Mouse (Mus musculus): ENCODE data around the gene Abcf1.
A peak's percentile ranks its signal among the peaks of the same experiment; 100 is the strongest.

The Abcf1 gene

DNA sequence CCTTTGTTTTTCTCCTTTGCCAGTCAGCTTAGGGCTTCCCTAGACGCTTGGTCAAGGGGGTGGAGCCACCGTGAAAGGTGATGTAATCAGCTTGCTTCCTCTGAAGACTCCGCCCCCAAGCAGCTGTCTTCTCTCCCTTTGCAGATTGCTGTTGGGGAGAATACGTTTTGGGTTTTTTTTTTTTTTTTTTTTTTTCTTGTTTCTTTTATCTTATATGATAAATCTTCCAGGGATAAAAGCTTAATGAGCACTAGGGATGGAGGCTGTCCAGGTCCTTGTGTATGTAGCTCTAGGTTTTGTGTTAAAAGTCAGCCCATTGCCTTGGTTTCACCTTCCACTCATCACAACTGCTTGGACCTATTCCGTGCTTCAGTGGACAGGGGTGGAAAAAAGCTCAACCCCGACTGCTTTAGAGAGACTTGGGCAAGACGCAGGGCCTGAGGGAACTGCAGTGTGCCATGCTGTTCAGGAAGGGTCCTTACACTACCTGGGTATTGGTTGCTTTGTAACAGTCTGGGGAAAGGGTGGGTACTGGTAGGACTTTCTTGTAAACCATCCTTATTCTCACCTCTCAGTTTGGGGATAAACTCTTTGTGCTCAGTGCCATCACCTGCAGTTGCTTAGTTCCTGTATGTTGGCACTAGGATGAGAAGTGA, 50.4 kb downstream of the Abcf1 start:
- peak; percentile 66 for DNase-seq (ENCODE audit: low spot score)

DNA sequence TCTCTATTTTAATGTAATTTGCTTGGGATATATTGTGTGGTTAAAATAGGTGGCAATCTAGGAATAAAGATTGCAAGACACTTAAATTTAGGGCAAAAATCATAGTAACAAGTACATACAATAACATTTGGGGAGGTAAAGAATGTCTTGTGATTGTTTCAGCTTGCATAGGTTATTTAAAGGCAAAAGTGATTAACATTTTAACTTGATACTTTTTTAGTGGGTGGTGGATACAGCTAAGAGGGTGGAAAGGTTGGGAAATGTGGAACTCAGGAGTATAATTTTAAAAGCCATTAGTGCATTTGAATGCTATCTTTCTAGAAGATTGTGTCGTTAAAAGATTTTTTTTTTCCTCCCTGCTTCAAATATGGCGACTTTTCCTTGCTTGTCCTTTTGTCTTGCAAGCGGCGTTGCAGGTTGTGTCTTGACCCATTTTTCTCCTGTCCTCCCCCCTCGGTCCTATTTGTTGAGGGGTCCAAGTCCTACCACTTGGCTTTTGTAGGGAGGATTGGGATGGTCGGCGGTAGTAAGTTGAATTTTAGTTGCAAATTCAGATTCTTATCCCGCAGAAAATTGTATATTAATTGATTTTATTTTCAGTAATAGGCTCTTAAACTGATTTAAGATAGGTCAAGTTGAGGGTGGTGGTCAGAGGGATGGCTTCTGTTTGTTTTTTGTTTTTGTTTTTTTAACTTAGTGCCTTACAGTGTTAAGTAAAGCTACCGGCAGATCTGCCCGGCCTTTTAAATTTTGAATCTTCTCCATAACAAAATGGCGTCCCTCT, 51.1 kb downstream of the Abcf1 start:
- DNase-seq (ENCODE audit: low spot score): peak; percentile 32

DNA sequence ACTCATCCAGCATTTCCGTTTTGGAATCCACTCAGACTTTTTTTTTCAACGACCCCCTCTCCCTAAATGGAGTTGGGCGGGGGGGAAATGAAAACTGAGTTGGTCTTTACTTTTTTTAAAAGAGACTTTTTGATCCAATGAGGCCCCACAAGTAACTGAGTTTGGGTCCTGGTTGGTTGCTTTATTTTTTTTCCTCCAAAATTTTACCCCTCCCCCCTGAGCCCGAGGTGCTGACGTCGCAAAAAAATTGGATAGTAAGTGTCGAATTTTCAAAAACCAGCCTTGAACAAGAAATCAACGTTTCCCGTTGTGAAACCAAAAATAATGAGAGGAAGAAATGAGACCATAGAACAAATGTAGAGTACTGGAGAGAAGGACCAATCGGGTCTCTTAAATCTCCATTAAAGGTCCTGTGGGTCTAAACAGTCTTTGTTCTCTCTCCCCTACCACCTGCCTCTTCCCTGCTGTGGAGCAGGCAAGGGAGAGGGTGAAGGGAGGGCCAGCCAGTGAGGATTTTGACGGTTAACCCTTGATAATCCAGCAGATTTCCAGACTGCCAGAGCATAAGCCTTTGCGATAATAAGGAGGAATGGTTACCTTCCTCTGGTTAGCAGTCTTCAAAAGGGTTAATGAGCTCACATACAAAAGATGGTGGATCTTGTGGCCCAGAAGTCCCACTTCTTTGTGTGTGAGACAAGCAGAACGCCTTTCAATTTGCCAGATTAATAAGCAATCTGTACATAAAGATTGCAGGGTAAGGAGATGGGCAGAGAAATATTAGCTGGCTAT, 51.9 kb downstream of the Abcf1 start:
- DNase-seq (ENCODE audit: low spot score): no peak

DNA sequence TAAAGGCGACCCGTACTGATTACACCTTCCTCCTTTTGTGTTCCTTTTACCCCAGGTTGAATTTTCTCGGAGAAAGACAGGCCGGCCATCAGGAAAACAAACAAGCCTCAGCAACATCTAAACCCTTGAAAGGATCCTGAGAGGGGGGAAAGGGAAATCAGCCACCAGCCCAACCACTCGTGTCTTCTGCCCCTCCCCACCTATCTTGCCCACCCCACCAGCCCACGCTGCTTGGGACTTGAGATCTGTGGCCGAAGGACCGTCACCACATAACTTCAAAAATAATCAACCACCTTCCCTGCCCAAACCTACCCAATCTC, 52.5 kb downstream of the Abcf1 start:
- no peak for DNase-seq (ENCODE audit: low spot score)

DNA sequence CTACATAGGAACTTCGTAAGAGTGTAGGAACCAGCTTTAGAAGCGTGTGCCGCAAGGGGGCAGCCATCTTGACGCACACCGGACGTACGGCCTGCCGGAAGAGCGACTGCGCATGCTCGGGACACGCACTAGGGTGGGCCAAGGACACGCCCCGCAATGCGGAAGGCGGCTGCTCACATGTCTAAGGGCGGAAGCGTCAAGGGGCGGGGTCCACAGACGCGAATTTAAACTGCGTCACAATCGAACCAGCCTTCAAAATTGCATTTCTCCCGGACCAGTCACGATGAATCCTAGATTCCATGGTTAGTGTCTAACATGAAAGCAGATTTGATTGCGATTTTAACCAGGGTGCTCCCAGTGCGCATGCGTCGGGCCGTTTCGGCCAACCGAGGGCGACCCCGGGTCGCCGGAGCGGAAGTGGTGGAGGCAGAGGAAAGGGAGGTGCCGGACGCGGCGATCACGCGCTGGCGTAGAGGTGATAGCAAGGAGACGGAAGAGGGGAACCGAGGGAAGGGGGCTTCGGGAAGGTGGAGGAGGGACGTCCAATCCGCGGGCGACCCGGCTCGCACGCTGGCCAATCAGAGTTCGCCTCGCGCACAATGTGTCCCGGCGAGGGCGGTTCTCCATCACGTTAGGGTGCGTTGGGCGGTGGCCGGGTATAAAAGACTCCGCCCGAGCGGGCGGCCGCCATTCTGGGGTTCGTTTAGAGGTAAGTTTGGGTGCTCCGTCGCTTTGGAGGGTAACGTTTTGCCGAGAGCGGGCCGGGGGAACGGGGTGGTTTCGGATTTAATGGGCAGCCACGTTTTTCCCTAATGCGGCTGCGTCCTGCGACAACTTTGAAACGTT, 53.0 kb downstream of the Abcf1 start, which contains the start of the genes Mrps18b and Ppp1r10:
TSS of gene Mrps18b (minus strand) at position 93 of the 846 bp plus-strand sequence.
TSS of gene Ppp1r10 (plus strand) at position 138 of the 846 bp plus-strand sequence.
- peak; percentile 96 for DNase-seq (ENCODE audit: low spot score)

DNA sequence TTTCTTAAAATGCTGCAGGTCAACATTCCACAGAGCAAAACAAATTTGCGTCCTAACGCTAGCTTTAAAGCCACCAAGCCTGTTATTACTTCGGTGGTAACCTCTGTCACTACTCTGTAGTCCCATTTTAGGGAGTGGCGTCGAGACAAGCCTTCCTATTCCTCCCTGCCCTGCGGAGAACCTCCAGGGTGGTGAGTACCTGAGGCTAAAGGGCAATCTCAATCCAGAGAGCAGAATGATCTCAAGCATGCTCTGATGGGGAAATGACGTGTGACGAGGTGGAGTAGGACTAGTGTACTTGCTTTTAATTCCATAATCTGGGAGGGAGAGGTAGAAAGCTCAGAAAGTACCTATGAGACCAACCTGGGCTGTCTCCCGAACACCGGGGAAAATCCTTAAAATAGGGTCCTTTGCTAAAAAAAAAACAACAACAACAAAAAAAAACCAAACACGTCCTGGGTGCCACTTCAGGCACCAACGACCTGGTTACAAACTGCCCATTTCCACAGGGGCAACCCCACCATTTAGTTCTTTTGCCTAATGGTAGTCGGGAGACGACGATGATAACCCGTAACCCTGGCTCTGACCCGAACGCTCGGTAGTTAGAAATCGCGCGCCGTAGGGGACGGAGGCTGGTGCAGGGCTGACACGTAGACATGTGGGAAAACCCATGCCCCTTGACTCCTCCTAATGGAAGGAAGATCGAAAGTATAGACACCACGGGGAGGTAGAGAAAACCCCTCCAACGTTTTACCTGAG, 53.8 kb downstream of the Abcf1 start:
- DNase-seq (ENCODE audit: low spot score): no peak

DNA sequence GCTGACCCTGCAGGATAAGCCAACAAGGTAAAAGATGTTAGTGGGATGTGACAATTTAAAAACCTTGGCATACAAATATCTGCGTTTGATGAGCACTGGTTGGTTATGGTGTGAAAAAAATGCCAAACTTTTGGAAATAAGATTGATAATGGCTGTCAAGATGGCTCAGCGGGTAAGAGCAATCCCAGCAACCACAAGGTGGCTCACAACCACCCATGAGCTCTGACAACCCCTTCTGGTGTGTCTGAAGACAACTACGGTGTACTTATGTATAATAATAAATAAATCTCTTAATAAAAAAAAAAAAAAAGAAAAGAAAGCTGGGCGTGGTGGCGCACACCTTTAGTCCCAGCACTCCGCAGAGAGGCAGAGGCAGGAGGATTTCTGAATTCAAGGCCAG, 54.6 kb downstream of the Abcf1 start:
- DNase-seq (ENCODE audit: low spot score): no peak

DNA sequence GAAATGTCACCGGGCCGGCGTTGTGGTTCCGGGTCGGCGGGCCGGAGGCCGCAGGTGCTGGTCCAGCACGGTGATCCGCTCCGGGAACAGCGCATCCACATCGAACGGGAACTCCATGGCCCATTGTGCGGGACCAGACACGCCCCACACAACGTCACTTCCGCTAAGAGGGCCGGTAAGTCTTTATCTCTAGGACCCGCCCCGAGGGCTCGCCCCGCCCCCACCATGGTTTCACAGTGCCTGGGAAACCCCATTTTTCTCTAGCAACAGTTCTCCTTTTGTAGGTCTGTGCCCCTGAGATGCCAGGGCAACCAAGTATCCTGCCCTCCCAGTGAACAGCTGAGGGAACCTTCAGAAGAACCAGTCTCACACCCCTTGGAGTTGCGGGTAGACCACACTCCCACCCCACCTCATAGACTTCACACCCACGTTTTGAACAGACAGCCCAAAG, 59.6 kb downstream of the Abcf1 start, which contains the start of gene Atat1:
TSS of gene Atat1 (minus strand) at position 157 of the 451 bp plus-strand sequence.
- DNase-seq (ENCODE audit: low spot score): peak; percentile 82

DNA sequence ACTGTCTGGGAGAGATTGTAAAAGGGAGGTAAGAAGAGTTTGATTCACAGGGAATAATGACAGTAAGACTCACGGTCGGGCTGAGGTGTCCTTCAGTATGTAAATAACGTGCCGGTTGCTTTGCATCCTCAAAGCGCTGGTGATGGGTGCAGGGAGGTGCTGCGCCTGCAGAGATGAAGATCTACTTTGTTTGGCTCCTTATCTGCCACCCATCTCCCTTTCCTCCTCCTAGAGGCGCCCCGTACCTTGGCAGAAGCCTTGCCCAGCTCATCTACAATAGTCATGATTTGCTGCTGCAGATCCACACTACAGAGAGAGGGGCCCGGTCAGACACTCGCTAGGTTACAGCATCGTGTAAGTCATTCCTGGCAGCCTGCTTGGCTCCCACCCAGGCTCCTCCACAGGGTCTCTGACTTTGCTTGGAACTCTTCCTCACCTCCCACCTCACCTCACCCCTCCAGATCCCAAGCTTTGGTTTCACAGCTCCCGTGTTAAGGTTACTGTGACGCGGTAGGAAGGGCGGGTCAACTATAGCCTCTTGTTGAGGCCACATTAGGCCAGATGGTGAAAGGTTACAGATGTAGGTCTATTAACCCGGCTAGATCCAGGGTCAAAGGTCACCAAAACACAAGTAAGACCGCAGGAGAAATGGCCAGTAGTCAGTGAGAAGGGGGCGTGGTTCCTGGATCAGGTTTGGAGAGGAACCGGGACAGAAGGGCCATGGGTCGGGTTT, 60.2 kb downstream of the Abcf1 start:
- DNase-seq (ENCODE audit: low spot score): no peak

DNA sequence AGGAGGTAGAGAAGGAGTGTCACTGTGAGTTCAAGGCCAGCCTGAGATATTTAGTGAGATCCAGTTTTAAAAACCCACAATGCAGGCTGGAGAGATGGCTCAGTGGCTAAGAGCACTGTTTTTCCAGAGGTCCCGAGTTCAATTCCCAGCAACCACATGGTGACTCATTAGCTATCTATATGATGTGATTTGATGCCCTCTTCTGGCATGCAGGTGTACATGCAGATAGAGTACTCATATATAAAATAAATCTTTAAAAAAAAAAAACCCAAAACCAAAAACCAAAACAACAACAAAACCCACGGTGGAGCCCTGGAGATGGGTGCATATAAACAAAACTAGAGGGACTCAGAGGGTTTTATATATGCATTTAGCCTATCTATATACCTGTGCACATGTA, 62.0 kb downstream of the Abcf1 start:
- no peak for DNase-seq (ENCODE audit: low spot score)
